Mouse (Mus musculus) erythroblast, embryonic 14.5 days (primary cell): Measurements from ENCODE around the gene Ttc39d. TPM values are rescaled to one million over a fixed set of nuclear protein-coding genes. Genes with fewer than 3 reads are reported as not detected.

ENCODE experiments used
- H3K27me3 ChIP-seq: 2 replicates; pipeline ENCODE4 v1.6.1; 2012; ENCODE audit warnings: inconsistent platforms; ENCODE audit not compliant: control insufficient read depth
- H3K36me3 ChIP-seq: 2 replicates; pipeline ENCODE4 v1.6.1; 2012; ENCODE audit warnings: mild to moderate bottlenecking, inconsistent platforms; ENCODE audit not compliant: control insufficient read depth
- H3K4me1 ChIP-seq: 2 replicates; pipeline ENCODE4 v1.6.1; 2012; ENCODE audit warnings: inconsistent platforms; ENCODE audit not compliant: control insufficient read depth
- H3K4me3 ChIP-seq: replicated peaks from 2 replicates; pipeline ENCODE3; 2012; ENCODE audit warnings: moderate library complexity, mild to moderate bottlenecking, inconsistent platforms
- H3K9me3 ChIP-seq: 2 replicates; pipeline ENCODE4 v1.6.1; 2012; ENCODE audit warnings: low read length, inconsistent platforms, mixed read lengths; ENCODE audit not compliant: control insufficient read depth
- GATA1 ChIP-seq: IDR thresholded peaks from 2 replicates; pipeline ENCODE4 v1.6.1; 2012; ENCODE audit warnings: low read length, inconsistent platforms, mixed read lengths
- TAL1 ChIP-seq: IDR thresholded peaks from 3 replicates; pipeline ENCODE4 v1.6.1; 2012; ENCODE audit warnings: low read length, inconsistent platforms, mixed read lengths
- polyA plus RNA-seq: library from polyadenylated mRNA; stranded (reverse); fragments of >175 nt; gene quantifications from 2 replicates; pipeline ENCODE4 v1.2.3, GENCODE M21; 2012

Ttc39d gene
- polyA plus RNA-seq, 1 experiment, result not detected

DNA sequence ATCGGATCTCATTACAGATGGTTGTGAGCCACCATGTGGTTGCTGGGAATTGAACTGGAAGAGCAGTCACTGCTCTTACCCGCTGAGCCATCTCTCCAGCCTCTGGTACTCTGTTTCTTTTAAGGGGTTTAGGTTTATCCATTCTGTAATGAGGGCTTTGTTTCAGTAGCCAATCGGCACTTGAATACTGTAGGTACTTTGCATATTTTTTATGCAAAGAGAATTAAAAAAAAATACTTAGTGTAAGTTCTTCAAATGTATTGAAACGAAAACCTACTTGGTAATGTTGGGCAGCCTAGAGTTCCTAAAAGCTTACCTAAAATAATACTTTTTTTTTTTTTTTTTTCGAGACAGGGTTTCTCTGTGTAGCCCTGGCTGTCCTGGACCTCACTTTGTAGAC, 30.2 kb downstream of the Ttc39d start:
- H3K27me3 ChIP-seq, result no peaks in the 10 kb centered on the region
- H3K9me3 ChIP-seq, result no peaks in the 10 kb centered on the region
- peaks cover 14% of the 10 kb centered on the region for H3K4me1 ChIP-seq
- H3K36me3 ChIP-seq, result peaks cover 22% of the 10 kb centered on the region
- H3K4me3 ChIP-seq, result no peak overlapping the region
- no peak for TF ChIP-seq TAL1
- TF ChIP-seq GATA1, result no peak

DNA sequence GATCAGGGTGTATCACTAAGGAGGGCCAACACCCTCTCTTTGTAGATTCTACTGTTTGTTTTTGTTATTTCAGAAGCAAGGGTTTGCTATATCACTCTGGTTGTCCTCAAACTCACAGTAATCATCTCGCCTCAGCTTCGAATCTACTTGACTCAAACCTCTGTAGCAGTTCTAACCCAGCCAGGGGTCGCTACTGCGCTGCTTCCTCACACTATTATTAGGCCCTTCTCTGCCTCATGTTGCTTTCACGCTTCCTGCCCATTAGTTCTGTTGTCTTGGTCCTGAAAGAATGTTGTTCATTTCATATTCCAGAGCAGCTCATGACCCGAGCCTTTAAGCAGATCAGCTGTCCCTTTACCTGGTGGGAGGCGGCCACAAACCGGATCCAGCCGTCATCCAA, 34.3 kb downstream of the Ttc39d start:
- Histone ChIP-seq H3K27me3 (no peaks in the 10 kb centered on the region), H3K4me1 (peaks cover 4% of the 10 kb centered on the region; the same call in 1 of the 2 replicates), H3K36me3 (peaks cover 47% of the 10 kb centered on the region), H3K9me3 (no peaks in the 10 kb centered on the region), H3K4me3 (no peak overlapping the region)
- no peak for TF ChIP-seq GATA1
- no peak for TF ChIP-seq TAL1

DNA sequence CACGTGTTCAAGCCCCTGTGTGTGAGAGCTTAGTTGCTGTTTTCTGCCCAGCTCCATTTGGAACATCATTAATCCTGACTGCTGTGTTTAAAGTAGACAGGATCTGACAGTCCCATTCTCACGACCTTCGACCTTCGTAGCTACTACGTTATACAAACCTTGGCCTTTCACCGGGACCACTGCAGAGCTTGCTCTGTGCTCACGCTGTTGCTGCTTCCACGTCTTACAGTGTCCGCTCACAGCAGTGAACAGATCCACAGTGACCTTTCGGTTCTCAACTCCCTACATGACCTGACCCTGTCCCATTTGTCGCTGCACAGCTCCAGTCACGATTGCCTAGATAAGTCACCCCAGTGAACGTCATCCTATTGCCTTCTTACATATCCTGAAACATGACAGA, 35.9 kb downstream of the Ttc39d start:
- Histone ChIP-seq H3K4me3 (no peak overlapping the region), H3K4me1 (peaks cover 4% of the 10 kb centered on the region; the same call in 1 of the 2 replicates), H3K36me3 (peaks cover 51% of the 10 kb centered on the region), H3K9me3 (no peaks in the 10 kb centered on the region), H3K27me3 (no peaks in the 10 kb centered on the region)
- TF ChIP-seq GATA1 (no peak), TAL1 (no peak)

DNA sequence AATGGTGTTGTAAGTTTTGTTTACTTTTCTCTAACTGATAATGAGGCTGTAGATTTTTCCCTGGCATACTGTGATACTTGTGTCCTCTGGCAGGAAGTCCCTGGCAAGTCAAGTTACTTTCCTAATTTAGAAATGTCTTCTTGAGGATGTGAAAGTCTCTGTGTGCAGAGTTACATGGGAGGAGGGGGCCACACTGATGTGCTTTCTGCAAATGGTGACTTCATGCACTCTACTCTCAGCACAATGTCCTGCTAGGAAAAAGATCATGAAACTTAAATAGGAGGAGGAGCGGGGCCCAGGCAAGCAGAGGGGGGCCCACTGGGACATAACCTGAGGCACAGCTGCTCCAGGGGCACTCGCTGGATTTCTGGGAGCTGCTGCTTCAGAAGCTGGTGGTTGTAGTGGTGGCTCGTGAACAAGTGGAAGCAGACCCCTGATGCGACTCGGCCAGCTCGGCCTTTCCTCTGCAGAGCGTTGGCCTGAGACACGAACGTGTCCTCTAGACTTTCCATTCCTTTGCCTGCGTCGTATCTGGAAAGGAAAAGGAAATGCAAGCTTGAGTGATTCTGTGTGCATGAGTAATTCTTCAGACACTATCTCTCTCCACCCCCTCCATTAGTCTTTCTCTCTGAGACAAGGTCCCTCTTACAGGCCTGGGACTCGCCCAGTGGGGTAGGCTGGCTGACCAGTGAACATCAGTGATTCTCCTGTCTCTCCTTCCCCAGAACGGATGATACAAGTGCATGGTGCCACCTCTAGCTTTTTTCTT, 45.7 kb downstream of the Ttc39d start:
- Histone ChIP-seq H3K4me3 (no peak overlapping the region), H3K4me1 (peaks cover 5% of the 10 kb centered on the region), H3K9me3 (no peaks in the 10 kb centered on the region; the same call in 1 of the 2 replicates), H3K27me3 (no peaks in the 10 kb centered on the region), H3K36me3 (peaks cover 67% of the 10 kb centered on the region)
- TF ChIP-seq GATA1 (no peak), TAL1 (no peak)

DNA sequence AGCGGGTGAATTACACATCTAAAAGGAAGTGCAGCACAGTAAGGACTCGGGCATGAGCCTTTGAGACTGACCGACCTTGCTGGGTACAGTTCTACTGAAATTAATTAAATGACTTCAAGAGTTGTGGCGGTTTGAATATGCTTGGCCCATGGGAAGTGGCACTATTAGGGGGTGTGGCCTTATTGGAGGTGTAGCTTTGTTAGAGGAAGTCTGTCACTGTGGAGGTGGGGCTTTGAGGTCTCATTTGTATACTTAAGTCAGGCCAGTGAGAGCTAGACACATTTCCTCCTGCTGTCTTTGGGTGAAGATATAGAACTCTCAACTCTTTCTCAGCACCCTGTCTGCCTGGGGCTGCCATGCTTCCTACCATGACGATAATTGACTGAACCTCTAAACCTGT, 47.2 kb downstream of the Ttc39d start:
- H3K36me3 ChIP-seq, result peaks cover 69% of the 10 kb centered on the region

DNA sequence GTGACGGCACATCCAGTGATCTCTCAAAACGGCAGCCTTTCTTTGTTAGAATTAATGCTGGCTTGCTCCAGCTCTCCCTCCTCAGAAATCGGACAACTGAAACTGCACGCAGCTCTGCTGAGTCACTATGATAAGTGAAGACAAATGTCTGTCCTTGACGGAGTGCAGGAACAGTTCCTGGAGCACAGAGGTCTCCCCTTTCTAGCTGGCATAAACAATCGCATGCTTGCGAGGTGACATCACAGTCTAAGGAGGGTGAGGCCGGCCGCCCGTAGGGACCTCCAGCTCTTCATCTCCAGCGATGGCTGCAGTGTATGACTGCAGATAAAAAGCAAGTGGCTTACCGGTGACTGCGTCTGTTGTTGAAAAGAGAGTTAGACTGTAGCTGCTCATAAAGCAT, 47.9 kb downstream of the Ttc39d start:
- Histone ChIP-seq H3K27me3 (no peaks in the 10 kb centered on the region), H3K36me3 (peaks cover 67% of the 10 kb centered on the region)

More for the DNA sequence above, 47.2 kb downstream of the Ttc39d start:
- Histone ChIP-seq H3K4me3 (no peak overlapping the region), H3K4me1 (peaks cover 5% of the 10 kb centered on the region), H3K27me3 (no peaks in the 10 kb centered on the region), H3K9me3 (no peaks in the 10 kb centered on the region; the same call in 1 of the 2 replicates)
- TF ChIP-seq GATA1, result no peak
- TF ChIP-seq TAL1, result no peak

DNA sequence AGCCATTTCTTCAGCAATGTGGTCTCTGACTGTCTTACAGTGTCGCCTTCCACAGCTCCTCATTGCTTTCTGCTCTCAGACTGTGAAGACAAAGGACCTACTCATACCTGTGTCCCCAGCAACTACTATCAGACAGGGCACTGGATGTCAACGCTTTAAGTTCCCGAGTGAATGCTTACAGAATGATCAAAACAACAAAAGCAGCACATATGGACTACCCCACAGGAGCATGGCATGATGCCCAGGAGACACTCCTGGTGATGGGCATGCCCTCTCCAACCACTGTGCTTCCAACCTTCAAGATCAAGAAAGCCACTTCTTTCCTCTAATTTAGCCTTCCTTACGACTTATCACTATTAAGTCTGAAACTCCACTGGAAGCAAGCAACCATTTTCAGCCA, 59.8 kb downstream of the Ttc39d start:
- Histone ChIP-seq H3K4me3 (no peak overlapping the region), H3K36me3 (peaks cover 40% of the 10 kb centered on the region), H3K27me3 (no peaks in the 10 kb centered on the region), H3K9me3 (no peaks in the 10 kb centered on the region), H3K4me1 (no peaks in the 10 kb centered on the region)
- TF ChIP-seq TAL1, result no peak
- no peak for TF ChIP-seq GATA1

More for the DNA sequence above, 47.9 kb downstream of the Ttc39d start:
- Histone ChIP-seq H3K4me1 (peaks cover 5% of the 10 kb centered on the region), H3K4me3 (no peak overlapping the region), H3K9me3 (no peaks in the 10 kb centered on the region; the same call in 1 of the 2 replicates)
- TF ChIP-seq TAL1 (no peak), GATA1 (no peak)

Other genes with a start within 250 kb of the Ttc39d start
- 2.5 TPM in 2 replicates for gene Hnrnpll, start 145.1 kb upstream of the Ttc39d start, polyA plus RNA-seq
- 0.02 TPM in 1 of 2 replicates, not detected in the other for gene Galm, start 80.0 kb upstream of the Ttc39d start, polyA plus RNA-seq
- gene Srsf7, start 153 bp upstream of the Ttc39d start, polyA plus RNA-seq, result 3.6 and 5.4 TPM in 2 replicates
- gene Gemin6, start 17.0 kb downstream of the Ttc39d start, polyA plus RNA-seq, result not detected in 2 replicates
- gene Morn2, start 82.7 kb downstream of the Ttc39d start, polyA plus RNA-seq, result 0.09 and 0.19 TPM in 2 replicates
- 0.24 and 0.26 TPM in 2 replicates for gene Dhx57, start 83.0 kb downstream of the Ttc39d start, polyA plus RNA-seq
- gene Arhgef33, start 99.9 kb downstream of the Ttc39d start, polyA plus RNA-seq, result not detected in 2 replicates
- not detected in 2 replicates for gene Gm10190, start 166.1 kb downstream of the Ttc39d start, polyA plus RNA-seq